Mouse (Mus musculus) stomach, embryonic 16.5 days (tissue): ENCODE data around the gene Rprd1b. TPM values are rescaled to one million over a fixed set of nuclear protein-coding genes. Genes with fewer than 3 reads are reported as not detected.
A peak's percentile ranks its signal among the peaks of the same experiment; 100 is the strongest.

Experiments used
- ATAC-seq: fragments of 200-750 bp; cut with Nextera tagmentation; 2 replicates; pipeline ENCODE4 v1.8.0; 2017; ENCODE audit warnings: moderate number of reproducible peaks, moderate TSS enrichment; ENCODE audit not compliant: insufficient read depth, low FRiP score
- H3K27ac ChIP-seq: fragments of 300-500 bp; sonication (generic); 2 replicates; pipeline ENCODE4 v1.5.1; 2014; ENCODE audit warnings: low read length
- H3K27me3 ChIP-seq: fragments of 300-500 bp; sonication (generic); 2 replicates; pipeline ENCODE4 v1.6.1; 2014; ENCODE audit warnings: low read length, control low read depth, mixed read lengths; ENCODE audit not compliant: control insufficient read depth, insufficient read depth
- H3K36me3 ChIP-seq: fragments of 300-500 bp; sonication (generic); 2 replicates; pipeline ENCODE4 v1.6.1; 2014; ENCODE audit warnings: low read length; ENCODE audit not compliant: control insufficient read depth, insufficient read depth
- H3K4me1 ChIP-seq: fragments of 300-500 bp; sonication (generic); 2 replicates; pipeline ENCODE4 v1.6.1; 2014; ENCODE audit warnings: low read length, control low read depth, mixed read lengths; ENCODE audit not compliant: control insufficient read depth, insufficient read depth
- H3K4me2 ChIP-seq: fragments of 300-500 bp; sonication (generic); 2 replicates; pipeline ENCODE4 v1.6.1; 2014; ENCODE audit warnings: low read depth, low read length, mixed read lengths
- H3K4me3 ChIP-seq: fragments of 300-500 bp; sonication (generic); replicated peaks from 2 replicates; pipeline ENCODE4 v1.5.1; 2014; ENCODE audit warnings: mild to moderate bottlenecking, low read length
- H3K9ac ChIP-seq: fragments of 300-500 bp; sonication (generic); 2 replicates; pipeline ENCODE4 v1.6.1; 2014; ENCODE audit warnings: low read length
- H3K9me3 ChIP-seq: fragments of 300-500 bp; sonication (generic); replicated peaks from 2 replicates; pipeline ENCODE4 v1.6.1; 2016; ENCODE audit warnings: low read length, control low read depth; ENCODE audit not compliant: control insufficient read depth
- WGBS: fragments of 180-500 bp; shearing (Covaris S2); extraction: QIAGEN DNeasy Blood & Tissue Kit; methylation state at CpG from one replicate; pipeline ENCODE4 v1.1.7; 2014; 5-methylcytosine and 5-hydroxymethylcytosine counted together
- polyA plus RNA-seq: library from polyadenylated mRNA; unstranded; fragments of >200 nt; fragmentation: Nextera tagmentation; extraction: Ambion mirVana; gene quantifications from 2 replicates; pipeline ENCODE4 v1.2.1, GENCODE M21; 2015

Gene Rprd1b
- polyA plus RNA-seq, 1 experiment from 2014 or later, result 36.1 TPM

GRCm38 (mm10) chr2:158079843-158080395, 51.6 kb downstream of the Rprd1b start:
- Histone ChIP-seq H3K9ac (0 out of 2 replicates have a peak overlapping the region, but pooled peaks have one; percentile 26), H3K4me3 (no peak overlapping the region), H3K27me3 (no peaks in the 10 kb centered on the region), H3K9me3 (no peaks in the 10 kb centered on the region), H3K36me3 (peaks cover 13% of the 10 kb centered on the region), H3K4me2 (no peak overlapping the region), H3K27ac (peak overlapping the region; percentile 85), H3K4me1 (peaks cover 17% of the 10 kb centered on the region)
- peak; percentile 66; the same call in 1 of the 2 replicates for ATAC-seq
- WGBS, result 35% methylated on average over 9 of the region's 9 CpGs

- H3K27me3 ChIP-seq, result no peaks in the 10 kb centered on the region
- 53% methylated on average over 9 of the region's 9 CpGs for whole genome bisulfite sequencing
- peaks cover 13% of the 10 kb centered on the region for H3K36me3 ChIP-seq
- no peak overlapping the region for H3K4me3 ChIP-seq
- H3K9me3 ChIP-seq, result no peaks in the 10 kb centered on the region
- no peak overlapping the region for H3K9ac ChIP-seq
- H3K27ac ChIP-seq, result peak overlapping the region; percentile 85
- peaks cover 17% of the 10 kb centered on the region for H3K4me1 ChIP-seq
- no peak overlapping the region for H3K4me2 ChIP-seq
- ATAC-seq, result peak; percentile 72
Measured at GRCm38 (mm10) chr2:158080622-158081241, 52.4 kb downstream of the Rprd1b start.

- peaks cover 16% of the 10 kb centered on the region for H3K4me1 ChIP-seq
- H3K27ac ChIP-seq, result no peak overlapping the region
- WGBS, result 56% methylated on average over 8 of the region's 8 CpGs
- ATAC-seq, result no peak
- H3K36me3 ChIP-seq, result no peaks in the 10 kb centered on the region
- H3K4me2 ChIP-seq, result no peak overlapping the region
- no peaks in the 10 kb centered on the region for H3K27me3 ChIP-seq
- H3K9me3 ChIP-seq, result no peaks in the 10 kb centered on the region
- no peak overlapping the region for H3K4me3 ChIP-seq
- no peak overlapping the region for H3K9ac ChIP-seq
Measured at GRCm38 (mm10) chr2:158084486-158084885, 56.2 kb downstream of the Rprd1b start.

GRCm38 (mm10) chr2:158090096-158090495, 61.8 kb downstream of the Rprd1b start:
- no peak overlapping the region for H3K27ac ChIP-seq
- H3K4me3 ChIP-seq, result no peak overlapping the region
- H3K4me2 ChIP-seq, result no peak overlapping the region
- no peaks in the 10 kb centered on the region for H3K9me3 ChIP-seq
- H3K36me3 ChIP-seq, result no peaks in the 10 kb centered on the region
- whole genome bisulfite sequencing, result 82% methylated on average over 4 of the region's 4 CpGs
- no peaks in the 10 kb centered on the region for H3K27me3 ChIP-seq
- peaks cover 17% of the 10 kb centered on the region for H3K4me1 ChIP-seq
- no peak for ATAC-seq
- no peak overlapping the region for H3K9ac ChIP-seq

- Histone ChIP-seq H3K36me3 (no peaks in the 10 kb centered on the region), H3K27ac (peak overlapping the region; percentile 88), H3K4me1 (peaks cover 23% of the 10 kb centered on the region), H3K27me3 (no peaks in the 10 kb centered on the region), H3K4me2 (no peak overlapping the region), H3K9ac (no peak overlapping the region), H3K9me3 (no peaks in the 10 kb centered on the region), H3K4me3 (no peak overlapping the region)
- no peak for ATAC-seq
- WGBS, result 46% methylated on average over 5 of the region's 5 CpGs
Measured at GRCm38 (mm10) chr2:158093345-158093744, 65.0 kb downstream of the Rprd1b start.

GRCm38 (mm10) chr2:158094300-158094699, 66.0 kb downstream of the Rprd1b start:
- WGBS, result 34% methylated on average over 7 of the region's 7 CpGs
- Histone ChIP-seq H3K4me2 (peak overlapping the region; percentile 18), H3K4me1 (peaks cover 27% of the 10 kb centered on the region), H3K27me3 (no peaks in the 10 kb centered on the region), H3K4me3 (no peak overlapping the region), H3K9ac (peak overlapping the region; percentile 7; the same call in 1 of the 2 replicates), H3K9me3 (no peaks in the 10 kb centered on the region), H3K36me3 (no peaks in the 10 kb centered on the region), H3K27ac (peak overlapping the region; percentile 88)
- 0 out of 2 replicates have a peak, but pooled peaks have one; percentile 15 for ATAC-seq

GRCm38 (mm10) chr2:158094846-158095245, 66.5 kb downstream of the Rprd1b start:
- Histone ChIP-seq H3K4me1 (peaks cover 29% of the 10 kb centered on the region), H3K4me3 (no peak overlapping the region), H3K36me3 (no peaks in the 10 kb centered on the region), H3K4me2 (no peak overlapping the region), H3K27ac (peak overlapping the region; percentile 88), H3K9ac (no peak overlapping the region), H3K27me3 (no peaks in the 10 kb centered on the region), H3K9me3 (no peaks in the 10 kb centered on the region)
- 50% methylated on average over 5 of the region's 5 CpGs for WGBS
- peak; percentile 39; the same call in 1 of the 2 replicates for ATAC-seq

- no peak for ATAC-seq
Measured at GRCm38 (mm10) chr2:158097071-158097470, 68.8 kb downstream of the Rprd1b start.

GRCm38 (mm10) chr2:158098730-158099129, 70.4 kb downstream of the Rprd1b start:
- WGBS, result 79% methylated on average over 5 of the region's 5 CpGs

More at GRCm38 (mm10) chr2:158097071-158097470, 68.8 kb downstream of the Rprd1b start:
- H3K9me3 ChIP-seq, result no peaks in the 10 kb centered on the region
- no peak overlapping the region for H3K9ac ChIP-seq
- no peaks in the 10 kb centered on the region for H3K27me3 ChIP-seq
- 77% methylated on average over 5 of the region's 5 CpGs for WGBS
- H3K4me2 ChIP-seq, result no peak overlapping the region
- H3K4me3 ChIP-seq, result no peak overlapping the region
- H3K36me3 ChIP-seq, result no peaks in the 10 kb centered on the region
- H3K27ac ChIP-seq, result no peak overlapping the region
- peaks cover 26% of the 10 kb centered on the region for H3K4me1 ChIP-seq

More at GRCm38 (mm10) chr2:158098730-158099129, 70.4 kb downstream of the Rprd1b start:
- peaks cover 20% of the 10 kb centered on the region for H3K4me1 ChIP-seq
- no peaks in the 10 kb centered on the region for H3K27me3 ChIP-seq
- no peaks in the 10 kb centered on the region for H3K9me3 ChIP-seq
- no peaks in the 10 kb centered on the region for H3K36me3 ChIP-seq
- no peak overlapping the region for H3K4me3 ChIP-seq
- no peak overlapping the region for H3K9ac ChIP-seq
- H3K4me2 ChIP-seq, result no peak overlapping the region
- ATAC-seq, result no peak
- H3K27ac ChIP-seq, result no peak overlapping the region
